Mouse (Mus musculus) neural tube, embryonic 11.5 days (tissue): ENCODE results near the gene Mrps33. TPM values are rescaled to one million over a fixed set of nuclear protein-coding genes. Genes with fewer than 3 reads are reported as not detected.

Experiments used
- ATAC-seq: fragments of 200-750 bp; cut with Nextera tagmentation; 2 replicates; pipeline ENCODE4 v1.8.0; 2017; ENCODE audit warnings: moderate number of reproducible peaks, mild to moderate bottlenecking, moderate TSS enrichment, moderate library complexity; ENCODE audit not compliant: insufficient read depth, low FRiP score, low TSS enrichment
- DNase-seq: peaks from one replicate; pipeline ENCODE4 v3.0.0-alpha.2; 2015; ENCODE audit warnings: low spot score
- H3K27ac ChIP-seq: fragments of 300-500 bp; sonication (generic); 2 replicates; pipeline ENCODE4 v1.5.1; 2014; ENCODE audit warnings: low read depth, mild to moderate bottlenecking, low read length
- H3K27me3 ChIP-seq: fragments of 300-500 bp; sonication (generic); 2 replicates; pipeline ENCODE4 v1.6.1; 2014; ENCODE audit warnings: mild to moderate bottlenecking, low read length, mixed read lengths; ENCODE audit not compliant: control insufficient read depth, insufficient read depth
- H3K36me3 ChIP-seq: fragments of 300-500 bp; sonication (generic); 2 replicates; pipeline ENCODE4 v1.6.1; 2014; ENCODE audit warnings: mild to moderate bottlenecking, low read length, moderate library complexity, mixed read lengths; ENCODE audit not compliant: control insufficient read depth, insufficient read depth
- H3K4me1 ChIP-seq: fragments of 300-500 bp; sonication (generic); 2 replicates; pipeline ENCODE4 v1.6.1; 2014; ENCODE audit warnings: low read length, mixed read lengths; ENCODE audit not compliant: control insufficient read depth, insufficient read depth
- H3K4me2 ChIP-seq: fragments of 300-500 bp; sonication (generic); 2 replicates; pipeline ENCODE4 v1.6.1; 2014; ENCODE audit warnings: low read depth, mild to moderate bottlenecking, moderate library complexity
- H3K4me3 ChIP-seq: fragments of 300-500 bp; sonication (generic); 2 replicates; pipeline ENCODE4 v1.5.1; 2014; ENCODE audit warnings: low read depth, low read length
- H3K9ac ChIP-seq: fragments of 300-500 bp; sonication (generic); 2 replicates; pipeline ENCODE4 v1.6.1; 2014; ENCODE audit warnings: mild to moderate bottlenecking, low read length
- H3K9me3 ChIP-seq: fragments of 300-500 bp; sonication (generic); 2 replicates; pipeline ENCODE4 v1.6.1; 2016; ENCODE audit warnings: low read length; ENCODE audit not compliant: control insufficient read depth
- WGBS: fragments of 180-500 bp; shearing (Covaris S2); extraction: QIAGEN DNeasy Blood & Tissue Kit; methylation state at CpG from one replicate; pipeline ENCODE4 v1.1.7; 2014; 5-methylcytosine and 5-hydroxymethylcytosine counted together
- polyA plus RNA-seq: library from polyadenylated mRNA; unstranded; fragments of >200 nt; fragmentation: Nextera tagmentation; extraction: Ambion mirVana; gene quantifications from 2 replicates; pipeline ENCODE4 v1.2.1, GENCODE M21; 2014

Gene Mrps33
- 226 and 230 TPM in 2 replicates for polyA plus RNA-seq

DNA sequence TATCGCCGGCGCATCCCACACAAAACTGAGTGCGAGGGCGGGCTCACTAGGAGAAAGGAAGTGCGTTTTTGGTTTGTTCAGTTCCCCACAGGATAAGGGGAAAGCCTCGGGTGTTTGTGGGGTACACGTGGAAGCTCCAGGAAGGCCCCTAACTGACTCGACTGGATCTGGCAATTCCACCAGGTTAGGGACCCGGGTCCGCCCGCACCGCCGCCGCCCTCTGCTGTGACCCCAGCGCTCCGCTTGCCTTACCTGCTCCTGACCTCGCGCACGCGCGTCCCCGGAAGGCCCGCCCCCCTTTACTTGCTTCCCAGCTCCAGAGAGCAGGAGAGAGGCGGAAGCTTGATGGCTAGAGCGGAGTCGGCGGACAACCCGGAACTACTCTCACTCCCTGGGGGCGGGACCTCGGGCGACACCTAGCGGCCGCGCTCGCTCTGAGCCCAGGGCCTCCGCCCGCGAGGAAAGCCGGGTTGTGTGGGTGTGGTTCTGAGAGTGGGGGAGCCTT lies at the start of gene Mrps33:
Gene Mrps33, minus strand, starts transcription at position 377 of the 505 bp plus-strand sequence.
- Histone ChIP-seq H3K27me3 (no peaks in the 10 kb centered on the region), H3K9me3 (no peaks in the 10 kb centered on the region), H3K4me3 (peak within 1 kb of the TSS; percentile 55), H3K36me3 (no peaks in the 10 kb centered on the region), H3K9ac (peak within 1 kb of the TSS; percentile 68), H3K4me2 (peak within 1 kb of the TSS; percentile 43), H3K4me1 (no peaks in the 10 kb centered on the region), H3K27ac (no peak within 1 kb of the TSS)
- WGBS, result under 1% methylated on average over 40 of the region's 40 CpGs
- ATAC-seq (peak; percentile 96), DNase-seq (peak; percentile 96)

DNA sequence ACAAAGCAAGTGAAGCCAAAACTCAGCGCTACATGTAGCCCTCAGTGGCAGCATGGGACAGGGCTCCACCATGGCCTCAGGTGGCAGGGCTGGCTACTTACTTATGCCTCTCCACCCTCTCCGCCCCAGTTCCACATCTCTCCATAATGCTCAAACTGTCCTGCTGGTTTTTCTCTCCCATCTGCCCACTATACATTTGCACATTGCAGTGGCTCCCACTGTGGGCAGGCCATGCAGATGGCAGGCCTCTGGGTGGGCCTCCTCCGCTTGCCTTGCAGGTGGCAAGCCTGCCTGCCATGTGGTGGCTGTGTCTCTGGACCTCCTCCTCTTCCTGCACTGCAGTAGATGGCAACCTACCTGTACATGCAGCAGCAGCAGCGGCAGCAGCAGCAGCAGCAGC lies 38.9 kb upstream of the Mrps33 start:
- H3K4me2 ChIP-seq, result no peak overlapping the region

DNA sequence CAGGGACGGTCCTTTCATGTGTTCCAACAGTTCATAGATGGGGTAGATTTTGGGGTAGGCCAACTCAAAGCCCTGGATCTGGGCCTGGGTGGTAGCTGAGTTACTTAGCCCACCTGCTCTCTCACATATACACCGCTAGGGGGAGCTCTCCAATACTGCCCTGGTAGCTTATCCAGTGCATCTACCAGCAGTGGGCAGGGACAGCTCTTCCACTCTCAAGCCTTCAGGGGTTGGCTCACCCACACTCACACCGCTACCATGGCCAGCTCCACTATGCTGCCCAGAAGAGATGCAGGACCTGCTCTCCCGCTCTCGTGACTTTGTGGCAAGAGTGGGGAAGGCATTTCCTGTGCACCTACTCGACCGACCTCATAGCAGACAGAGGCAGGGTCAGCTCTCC lies 38.0 kb upstream of the Mrps33 start:
- 61% methylated on average over 7 of the region's 7 CpGs for WGBS
- no peak overlapping the region for H3K4me3 ChIP-seq
- H3K4me1 ChIP-seq, result no peaks in the 10 kb centered on the region
- no peak overlapping the region for H3K9ac ChIP-seq
- no peaks in the 10 kb centered on the region for H3K36me3 ChIP-seq
- H3K4me2 ChIP-seq, result no peak overlapping the region
- H3K27me3 ChIP-seq, result no peaks in the 10 kb centered on the region
- DNase-seq (no peak), ATAC-seq (no peak)
- H3K9me3 ChIP-seq, result no peaks in the 10 kb centered on the region
- H3K27ac ChIP-seq, result no peak overlapping the region

More for the DNA sequence above, 38.9 kb upstream of the Mrps33 start:
- Histone ChIP-seq H3K4me3 (no peak overlapping the region), H3K4me1 (no peaks in the 10 kb centered on the region), H3K27me3 (no peaks in the 10 kb centered on the region), H3K27ac (no peak overlapping the region), H3K36me3 (no peaks in the 10 kb centered on the region), H3K9ac (no peak overlapping the region), H3K9me3 (no peaks in the 10 kb centered on the region)
- WGBS, result 94% methylated on average over 4 of the region's 4 CpGs
- DNase-seq (no peak), ATAC-seq (no peak)

DNA sequence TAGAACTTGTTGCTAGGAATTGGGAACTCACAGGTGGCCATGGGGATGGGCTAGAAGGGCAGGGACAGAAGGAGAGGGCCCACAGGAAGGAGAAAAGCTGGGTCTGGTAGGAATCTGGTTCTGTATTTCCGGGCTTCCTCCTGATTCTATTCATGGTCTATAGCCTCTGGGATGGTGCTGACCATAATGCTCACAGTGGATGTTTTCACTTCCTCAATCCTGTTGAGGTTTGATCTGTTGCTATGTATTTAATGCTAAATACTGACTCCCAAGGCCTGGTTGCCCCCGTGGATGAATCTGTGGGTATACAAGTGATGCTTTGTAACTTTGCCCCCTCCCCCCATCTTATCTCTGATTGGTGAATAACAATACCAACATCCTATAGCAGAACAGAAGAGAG lies 36.8 kb upstream of the Mrps33 start:
- no peaks in the 10 kb centered on the region for H3K4me1 ChIP-seq
- H3K27me3 ChIP-seq, result no peaks in the 10 kb centered on the region
- H3K9me3 ChIP-seq, result no peaks in the 10 kb centered on the region
- DNase-seq (no peak), ATAC-seq (no peak)
- H3K4me3 ChIP-seq, result no peak overlapping the region
- H3K36me3 ChIP-seq, result no peaks in the 10 kb centered on the region
- H3K27ac ChIP-seq, result no peak overlapping the region
- H3K4me2 ChIP-seq, result no peak overlapping the region
- 89% methylated on average over 2 of the region's 2 CpGs for WGBS
- H3K9ac ChIP-seq, result no peak overlapping the region

DNA sequence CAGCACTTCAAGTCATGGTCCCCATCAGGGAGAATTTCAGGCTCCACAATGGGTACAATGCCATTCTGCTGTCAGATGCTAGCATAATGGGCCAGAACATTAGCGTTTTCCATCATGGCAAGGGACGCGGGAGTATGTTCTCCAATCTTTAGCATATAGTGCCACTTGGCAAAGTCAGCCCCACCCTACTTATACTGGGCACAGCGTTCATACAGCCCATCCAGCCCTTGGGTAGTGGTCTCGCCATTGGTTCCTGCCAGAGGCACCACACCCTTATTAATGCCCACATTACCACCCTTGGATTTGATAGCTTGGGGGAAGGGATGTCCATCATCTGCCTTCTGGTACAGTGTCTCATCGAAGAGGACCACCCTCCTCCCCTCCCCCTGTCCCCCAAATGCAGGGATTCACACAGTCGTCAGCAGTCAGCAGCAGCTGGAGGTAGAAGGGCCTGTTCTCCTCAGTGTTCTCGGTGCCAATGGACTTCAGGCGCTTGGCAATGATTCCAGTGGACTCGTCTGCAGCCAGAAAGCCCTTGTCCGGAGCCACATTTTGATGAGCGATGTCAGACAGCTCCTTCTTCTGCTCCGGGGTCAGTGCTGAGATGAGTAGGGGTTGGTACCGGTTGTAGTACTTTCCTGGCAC lies 33.0 kb upstream of the Mrps33 start:
- H3K9me3 ChIP-seq, result no peaks in the 10 kb centered on the region

DNA sequence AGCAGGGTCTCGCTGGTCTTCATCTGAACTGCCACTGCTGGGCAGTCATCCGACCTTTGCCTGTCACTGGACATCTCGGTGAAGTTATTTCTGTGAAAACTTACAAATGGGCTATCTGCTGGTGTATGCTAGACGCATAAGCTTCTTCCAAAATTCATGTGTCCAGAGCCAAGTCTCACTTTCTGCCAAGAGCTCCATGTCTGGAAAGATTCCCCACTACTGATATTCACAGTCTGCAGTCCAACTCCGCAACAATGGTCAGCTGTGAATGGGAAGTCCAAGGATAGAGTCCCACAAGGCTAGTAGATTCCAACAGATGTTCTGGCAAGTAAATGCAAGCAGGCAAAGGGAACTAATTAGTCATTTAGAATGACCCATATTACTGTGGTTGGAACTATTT lies 17.9 kb upstream of the Mrps33 start:
- H3K9me3 ChIP-seq, result no peaks in the 10 kb centered on the region
- no peaks in the 10 kb centered on the region for H3K27me3 ChIP-seq
- WGBS, result 89% methylated on average over 5 of the region's 5 CpGs
- DNase-seq, result no peak
- H3K9ac ChIP-seq, result no peak overlapping the region
- no peak overlapping the region for H3K4me3 ChIP-seq
- H3K4me2 ChIP-seq, result no peak overlapping the region
- no peak overlapping the region for H3K27ac ChIP-seq
- no peaks in the 10 kb centered on the region for H3K36me3 ChIP-seq
- H3K4me1 ChIP-seq, result no peaks in the 10 kb centered on the region
- ATAC-seq, result no peak

More for the DNA sequence above, 33.0 kb upstream of the Mrps33 start:
- WGBS, result 88% methylated on average over 14 of the region's 14 CpGs
- no peaks in the 10 kb centered on the region for H3K27me3 ChIP-seq
- no peaks in the 10 kb centered on the region for H3K36me3 ChIP-seq
- no peak overlapping the region for H3K9ac ChIP-seq
- H3K27ac ChIP-seq, result no peak overlapping the region
- H3K4me2 ChIP-seq, result no peak overlapping the region
- no peaks in the 10 kb centered on the region for H3K4me1 ChIP-seq
- no peak for DNase-seq
- ATAC-seq, result no peak
- no peak overlapping the region for H3K4me3 ChIP-seq

DNA sequence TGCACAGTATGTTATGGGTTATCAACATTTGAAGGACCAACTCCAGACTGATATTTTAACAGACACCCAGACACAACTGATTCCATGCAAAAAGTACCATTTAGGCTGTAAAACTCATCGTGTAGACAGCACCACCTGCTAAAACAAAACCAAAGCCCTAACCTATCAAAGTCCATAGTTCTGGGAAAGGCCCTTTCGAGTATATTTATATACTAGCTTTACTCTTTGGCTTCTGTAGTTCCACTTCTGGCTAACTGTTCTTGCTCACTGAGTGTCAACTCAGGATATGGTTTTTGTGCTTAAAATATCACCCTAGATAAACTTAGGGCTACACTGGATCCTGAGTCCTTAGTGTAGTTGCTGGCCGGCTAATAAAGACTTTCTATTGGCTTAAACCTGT lies 10.5 kb upstream of the Mrps33 start:
- DNase-seq, result no peak
- no peak overlapping the region for H3K27ac ChIP-seq
- ATAC-seq, result no peak

DNA sequence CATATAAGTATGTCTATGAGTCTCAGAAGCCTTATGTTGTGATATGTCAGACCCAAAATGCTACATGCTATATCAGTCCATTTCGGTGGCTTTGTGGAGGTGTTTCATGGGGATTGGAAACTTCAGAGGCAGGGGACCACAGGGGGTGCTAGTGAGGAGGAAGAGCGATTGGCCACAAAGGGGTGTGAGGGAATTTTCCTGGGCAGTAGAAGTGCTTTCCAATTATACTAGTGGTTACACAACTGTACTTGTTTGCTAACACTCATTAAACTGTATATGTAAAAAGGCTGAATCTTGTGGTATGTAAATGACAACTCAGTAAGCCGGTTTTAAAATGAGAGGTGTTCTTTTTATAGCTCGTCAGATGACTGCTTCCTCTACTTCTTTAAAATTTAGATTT lies 8.1 kb upstream of the Mrps33 start:
- Histone ChIP-seq H3K4me3 (no peak overlapping the region), H3K36me3 (no peaks in the 10 kb centered on the region), H3K27me3 (no peaks in the 10 kb centered on the region), H3K9ac (no peak overlapping the region), H3K4me1 (no peaks in the 10 kb centered on the region), H3K27ac (no peak overlapping the region), H3K9me3 (no peaks in the 10 kb centered on the region), H3K4me2 (no peak overlapping the region)
- ATAC-seq (no peak), DNase-seq (no peak)
- 46% methylated on average over 4 of the region's 4 CpGs for WGBS

More for the DNA sequence above, 10.5 kb upstream of the Mrps33 start:
- no peak overlapping the region for H3K9ac ChIP-seq
- H3K9me3 ChIP-seq, result no peaks in the 10 kb centered on the region
- no peaks in the 10 kb centered on the region for H3K4me1 ChIP-seq
- 92% methylated on average over 3 of the region's 3 CpGs for WGBS
- H3K4me3 ChIP-seq, result no peak overlapping the region
- no peak overlapping the region for H3K4me2 ChIP-seq
- H3K36me3 ChIP-seq, result no peaks in the 10 kb centered on the region
- H3K27me3 ChIP-seq, result no peaks in the 10 kb centered on the region

DNA sequence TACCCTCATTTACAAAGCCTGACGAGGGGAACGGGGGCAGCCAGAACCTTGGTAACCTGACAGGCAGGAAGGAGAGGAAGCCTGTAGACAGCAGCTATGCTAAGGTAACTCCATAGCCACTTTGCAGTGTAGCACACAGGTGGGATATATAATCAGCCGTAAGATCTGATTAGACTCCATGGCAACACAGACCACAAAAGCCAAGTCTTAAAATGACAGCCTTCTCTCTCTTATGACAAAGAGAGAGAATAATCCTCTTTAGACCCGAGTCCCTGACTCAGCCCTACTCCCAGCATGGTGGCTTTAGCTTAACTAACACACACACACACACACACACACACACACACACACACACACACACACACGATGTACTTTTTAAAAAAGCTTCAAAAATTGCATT lies 2.3 kb downstream of the Mrps33 start:
- Histone ChIP-seq H3K27ac (no peak overlapping the region), H3K4me2 (no peak overlapping the region), H3K4me1 (no peaks in the 10 kb centered on the region), H3K27me3 (no peaks in the 10 kb centered on the region), H3K4me3 (no peak overlapping the region), H3K9me3 (no peaks in the 10 kb centered on the region), H3K36me3 (no peaks in the 10 kb centered on the region), H3K9ac (no peak overlapping the region)
- no peak for DNase-seq
- WGBS, result 70% methylated on average over 5 of the region's 5 CpGs
- no peak for ATAC-seq
